Mouse (Mus musculus) liver, adult 2 months (tissue): Measurements from ENCODE around the gene Ripor2. TPM values are rescaled to one million over a fixed set of nuclear protein-coding genes. Genes with fewer than 3 reads are reported as not detected.

Experiments
- DNase-seq: peaks from one replicate; pipeline ENCODE4 v3.0.0-alpha.2; 2011; ENCODE audit warnings: low read depth, low spot score; ENCODE audit errors: extremely low read depth
- H3K27ac ChIP-seq: fragments of 200-500 bp; replicated peaks from 2 replicates; pipeline ENCODE4 v1.5.1; 2012; ENCODE audit warnings: low read depth, mild to moderate bottlenecking, control low read depth, inconsistent platforms, low read length; ENCODE audit not compliant: insufficient read depth
- H3K27me3 ChIP-seq: fragments of 200-500 bp; 2 replicates; pipeline ENCODE4 v1.6.1; 2012; ENCODE audit warnings: mild to moderate bottlenecking, moderate library complexity, low read length, inconsistent platforms; ENCODE audit not compliant: control insufficient read depth, insufficient read depth
- H3K36me3 ChIP-seq: fragments of 200-500 bp; 2 replicates; pipeline ENCODE4 v1.6.1; 2012; ENCODE audit warnings: low read length, inconsistent platforms; ENCODE audit not compliant: control insufficient read depth, insufficient read depth
- H3K4me1 ChIP-seq: fragments of 200-500 bp; 2 replicates; pipeline ENCODE4 v1.6.1; 2011; ENCODE audit warnings: low read length; ENCODE audit not compliant: control insufficient read depth, insufficient read depth
- H3K4me3 ChIP-seq: fragments of 200-500 bp; 2 replicates; pipeline ENCODE4 v1.5.1; 2011; ENCODE audit warnings: low read depth, mild to moderate bottlenecking, control low read depth, low read length, moderate library complexity; ENCODE audit not compliant: insufficient read depth
- H3K79me2 ChIP-seq: fragments of 200-500 bp; 2 replicates; pipeline ENCODE4 v1.6.1; 2012; ENCODE audit warnings: inconsistent platforms, mild to moderate bottlenecking, low read length, moderate library complexity; ENCODE audit not compliant: control insufficient read depth, insufficient read depth
- H3K9ac ChIP-seq: fragments of 200-500 bp; 2 replicates; pipeline ENCODE4 v1.6.1; 2012; ENCODE audit warnings: low read depth, mild to moderate bottlenecking, control low read depth, inconsistent platforms, low read length
- CTCF ChIP-seq: fragments of 200-500 bp; IDR thresholded peaks from 2 replicates; pipeline ENCODE4 v1.5.1; 2011; ENCODE audit warnings: low read depth, low read length, control low read depth
- POLR2A ChIP-seq: fragments of 200-500 bp; IDR thresholded peaks from 2 replicates; pipeline ENCODE4 v1.6.1; 2011; ENCODE audit warnings: low read length, control low read depth; ENCODE audit not compliant: insufficient read depth; ENCODE audit errors: extremely low read depth
- WGBS: fragments of 180-500 bp; shearing (Covaris S2); methylation state at CpG from one replicate; pipeline ENCODE4 v1.1.7; 2018; 5-methylcytosine and 5-hydroxymethylcytosine counted together
- polyA plus RNA-seq: library from polyadenylated mRNA; depleted of rRNA; stranded (reverse); fragments of >200 nt; gene quantifications from 2 replicates; pipeline ENCODE4 v1.2.3, GENCODE M21; 2012
- total RNA-seq: library from RNA; depleted of rRNA; stranded (reverse); fragments of >200 nt; gene quantifications from 2 replicates; pipeline ENCODE4 v1.2.3, GENCODE M21; 2014

Ripor2 gene
- total and polyA plus RNA-seq, 2 experiments = 0.77 to 2.8 TPM

- no peak for TF ChIP-seq CTCF
- no peak for TF ChIP-seq POLR2A
- 89% methylated on average over 13 of the region's 13 CpGs for WGBS
- Histone ChIP-seq H3K4me3 (no peak overlapping the region), H3K27ac (no peak overlapping the region), H3K36me3 (no peaks in the 10 kb centered on the region), H3K27me3 (peaks cover 6% of the 10 kb centered on the region), H3K79me2 (no peaks in the 10 kb centered on the region), H3K4me1 (no peaks in the 10 kb centered on the region), H3K9ac (no peak overlapping the region)
- no peak for DNase-seq
Observed at GRCm38 (mm10) chr13:24634346-24635120, 52.5 kb downstream of the Ripor2 start.

DNA sequence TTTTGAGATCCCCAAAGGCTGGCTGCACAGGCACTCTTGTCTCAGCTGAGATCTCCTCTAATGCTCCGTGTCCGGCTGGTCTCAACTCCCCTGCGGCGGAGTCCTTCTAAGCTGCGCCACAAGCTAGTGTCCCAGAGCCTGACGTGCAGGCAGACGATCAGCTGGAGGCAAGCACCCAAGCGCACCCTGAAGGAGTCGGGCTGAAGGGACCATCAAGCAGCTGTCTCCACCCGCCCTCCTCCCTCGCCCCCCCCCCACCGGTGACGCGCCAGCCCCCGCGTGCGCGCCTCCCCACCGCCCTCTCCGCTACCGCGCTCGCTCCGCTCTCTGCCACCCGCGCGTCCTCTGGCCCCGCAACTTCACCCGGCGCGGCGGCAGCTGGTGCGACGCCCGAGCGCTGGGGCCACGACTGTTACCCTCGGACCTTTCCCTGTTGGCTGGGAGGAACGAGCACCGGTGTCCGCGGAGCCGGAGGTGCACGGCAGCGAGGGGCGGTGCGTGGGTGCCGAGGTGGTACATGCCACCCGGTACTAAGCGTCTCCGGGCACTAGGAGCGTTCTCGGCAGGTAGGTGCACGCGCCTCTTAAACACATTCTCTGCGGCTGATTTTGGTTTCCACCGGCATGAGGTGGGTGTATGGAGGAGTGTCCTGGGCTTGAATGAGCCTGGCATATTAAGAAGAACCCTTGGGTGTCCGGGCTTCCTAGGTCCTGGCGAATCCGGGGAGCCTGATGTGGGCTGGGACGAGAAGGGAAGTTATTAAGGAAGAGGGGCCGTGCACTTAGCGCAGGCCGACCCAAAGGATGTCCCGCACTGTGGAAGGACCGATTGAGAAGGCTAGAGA lies 56.6 kb downstream of the Ripor2 start:
- 4% methylated on average over 61 of the region's 66 CpGs for WGBS
- Histone ChIP-seq H3K9ac (peak overlapping the region; percentile 59), H3K27me3 (peaks cover 6% of the 10 kb centered on the region), H3K27ac (no peak overlapping the region), H3K4me1 (no peaks in the 10 kb centered on the region), H3K79me2 (no peaks in the 10 kb centered on the region), H3K36me3 (no peaks in the 10 kb centered on the region), H3K4me3 (peak overlapping the region; percentile 61)
- no peak for DNase-seq
- no peak for TF ChIP-seq CTCF
- no peak for TF ChIP-seq POLR2A

GRCm38 (mm10) chr13:24639215-24640165 lies 57.5 kb downstream of the Ripor2 start:
- no peaks in the 10 kb centered on the region for H3K79me2 ChIP-seq
- TF ChIP-seq POLR2A (no peak), CTCF (no peak)
- H3K4me3 ChIP-seq = peak overlapping the region; percentile 37; the same call in 1 of the 2 replicates
- peaks cover 6% of the 10 kb centered on the region for H3K27me3 ChIP-seq
- H3K9ac ChIP-seq = no peak overlapping the region
- no peak overlapping the region for H3K27ac ChIP-seq
- no peaks in the 10 kb centered on the region for H3K4me1 ChIP-seq
- no peaks in the 10 kb centered on the region for H3K36me3 ChIP-seq
- 22% methylated on average over 22 of the region's 22 CpGs for WGBS
- no peak for DNase-seq

DNA sequence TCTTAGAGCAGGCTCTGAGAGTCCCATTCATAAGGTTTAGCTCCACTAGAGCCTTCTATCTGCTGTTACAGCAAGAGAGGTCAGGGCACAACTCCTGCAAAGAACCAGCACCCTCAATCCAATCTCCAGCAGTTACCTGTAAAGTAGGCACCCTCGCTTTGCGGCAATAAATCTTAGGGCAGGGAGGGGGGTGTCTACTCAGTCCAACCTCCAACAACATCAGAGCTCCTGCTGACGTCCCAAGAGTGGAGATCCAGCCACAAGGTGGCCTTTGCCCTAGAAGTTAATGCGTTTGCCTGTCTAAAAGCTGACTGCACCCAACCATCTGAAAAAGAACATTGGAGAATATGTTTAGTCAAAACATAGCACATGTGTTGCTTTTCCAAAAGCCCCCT lies 58.2 kb downstream of the Ripor2 start:
- 73% methylated on average over 4 of the region's 4 CpGs for WGBS
- no peak overlapping the region for H3K27ac ChIP-seq
- H3K9ac ChIP-seq = no peak overlapping the region
- TF ChIP-seq CTCF (no peak), POLR2A (no peak)
- H3K4me3 ChIP-seq = no peak overlapping the region
- H3K4me1 ChIP-seq = no peaks in the 10 kb centered on the region
- peaks cover 6% of the 10 kb centered on the region for H3K27me3 ChIP-seq
- no peaks in the 10 kb centered on the region for H3K36me3 ChIP-seq
- H3K79me2 ChIP-seq = no peaks in the 10 kb centered on the region
- DNase-seq = no peak

DNA sequence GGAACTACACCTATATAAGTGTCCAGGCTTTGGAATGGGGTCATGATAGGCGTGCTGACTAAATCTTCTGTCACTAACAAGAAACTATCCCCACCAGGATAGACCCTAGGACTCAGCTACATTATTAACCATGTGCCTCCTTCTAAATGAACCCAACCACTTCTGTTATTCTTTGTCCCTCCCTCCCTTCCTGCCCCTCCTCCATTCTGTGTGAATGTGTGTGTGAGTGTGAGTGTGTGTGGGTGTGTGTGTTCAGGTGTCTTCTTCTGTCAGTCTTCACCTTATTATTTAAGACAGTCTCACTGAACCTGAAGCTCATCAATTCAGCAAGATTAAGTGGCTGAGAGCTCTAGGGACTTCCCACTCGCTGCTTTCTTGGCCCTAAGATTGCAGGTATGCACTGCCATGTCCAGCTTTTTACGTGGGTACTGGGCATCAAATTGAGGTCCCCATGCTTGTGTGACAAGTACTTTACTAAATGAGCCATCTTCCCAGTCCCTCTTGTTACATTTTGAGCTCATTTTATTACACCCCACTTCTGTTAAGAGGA lies 58.9 kb downstream of the Ripor2 start:
- Histone ChIP-seq H3K36me3 (no peaks in the 10 kb centered on the region), H3K4me3 (no peak overlapping the region), H3K79me2 (no peaks in the 10 kb centered on the region), H3K4me1 (no peaks in the 10 kb centered on the region), H3K27me3 (peaks cover 6% of the 10 kb centered on the region), H3K9ac (no peak overlapping the region), H3K27ac (no peak overlapping the region)
- no peak for DNase-seq
- 90% methylated on average over 3 of the region's 3 CpGs for WGBS
- no peak for TF ChIP-seq POLR2A
- TF ChIP-seq CTCF = no peak
